Mouse (Mus musculus) heart, adult 2 months (tissue): ENCODE data around the gene Cd163. TPM values are rescaled to one million over a fixed set of nuclear protein-coding genes. Genes with fewer than 3 reads are reported as not detected.
A peak's percentile ranks its signal among the peaks of the same experiment; 100 is the strongest.

ENCODE experiments used
- DNase-seq, 2 experiments: peaks; one replicate each; pipeline ENCODE4 v3.0.0; 2021
- H3K27ac ChIP-seq: fragments of 200-600 bp; 2 replicates; pipeline ENCODE4 v1.8.1; 2022
- H3K27me3 ChIP-seq: fragments of 200-500 bp; 2 replicates; pipeline ENCODE4 v1.6.1; 2012; ENCODE audit warnings: mild to moderate bottlenecking, low read length, inconsistent platforms, mixed read lengths; ENCODE audit not compliant: control insufficient read depth, insufficient read depth
- H3K36me3 ChIP-seq: fragments of 200-500 bp; 2 replicates; pipeline ENCODE4 v1.6.1; 2012; ENCODE audit warnings: low read length, inconsistent platforms; ENCODE audit not compliant: control insufficient read depth, insufficient read depth
- H3K4me1 ChIP-seq: fragments of 200-500 bp; 2 replicates; pipeline ENCODE4 v1.6.1; 2011; ENCODE audit warnings: low read length; ENCODE audit not compliant: control insufficient read depth, insufficient read depth
- H3K4me3 ChIP-seq: fragments of 200-600 bp; 2 replicates; pipeline ENCODE4 v1.8.1; 2022
- H3K79me2 ChIP-seq: fragments of 200-500 bp; replicated peaks from 2 replicates; pipeline ENCODE4 v1.6.1; 2012; ENCODE audit warnings: mild to moderate bottlenecking, inconsistent platforms, low read length, moderate library complexity, mixed read lengths; ENCODE audit not compliant: control insufficient read depth, insufficient read depth
- H3K9ac ChIP-seq: fragments of 200-500 bp; 2 replicates; pipeline ENCODE4 v1.6.1; 2012; ENCODE audit warnings: low read depth, mild to moderate bottlenecking, control low read depth, inconsistent platforms, low read length, mixed read lengths
- CTCF ChIP-seq: fragments of 200-600 bp; IDR thresholded peaks from 2 replicates; pipeline ENCODE4 v1.8.1; 2022; ENCODE audit warnings: antibody characterized with exemption, mild to moderate bottlenecking, moderate library complexity
- EP300 ChIP-seq: fragments of 200-500 bp; IDR thresholded peaks from 2 replicates; pipeline ENCODE4 v1.6.1; 2011; ENCODE audit warnings: low read depth, low read length, control low read depth; ENCODE audit not compliant: insufficient read depth
- POLR2A ChIP-seq: fragments of 200-500 bp; IDR thresholded peaks from 2 replicates; pipeline ENCODE4 v1.6.1; 2011; ENCODE audit warnings: mild to moderate bottlenecking, low read depth, low read length, control low read depth; ENCODE audit not compliant: insufficient read depth
- WGBS: fragments of 180-500 bp; shearing (Covaris S2); methylation state at CpG from one replicate; pipeline ENCODE4 v1.1.7; 2018; 5-methylcytosine and 5-hydroxymethylcytosine counted together
- intact Hi-C: fragments of 180-260 bp; cut with DNase I; formaldehyde crosslinking; loops from one replicate; pipeline ENCODE4 v1.15.1; 2025
- polyA plus RNA-seq: library from polyadenylated mRNA; depleted of rRNA; stranded (reverse); fragments of >200 nt; gene quantifications from 2 replicates; pipeline ENCODE4 v1.2.3, GENCODE M21; 2012; rRNA removed
- total RNA-seq, 2 experiments: library from RNA; stranded (reverse); gene quantifications; 2 replicates each; pipeline ENCODE4 v1.2.3; 2021

Cd163 gene
- total and polyA plus RNA-seq, 3 experiments: 2.7 to 16.3 (median 15.7) TPM

GRCm38 (mm10) chr6:124374683-124375082 lies 70.2 kb downstream of the Cd163 start:
- H3K9ac ChIP-seq: no peak overlapping the region
- H3K27ac ChIP-seq: peak overlapping the region; percentile 61
- WGBS: 45% methylated on average over 4 of the region's 4 CpGs
- H3K36me3 ChIP-seq: peaks cover 5% of the 10 kb centered on the region; the same call in 1 of the 2 replicates
- H3K79me2 ChIP-seq: no peaks in the 10 kb centered on the region
- DNase-seq: no peak
- no peak for TF ChIP-seq EP300
- no peak for TF ChIP-seq POLR2A
- TF ChIP-seq CTCF: no peak
- H3K27me3 ChIP-seq: no peaks in the 10 kb centered on the region
- H3K4me3 ChIP-seq: no peak overlapping the region
- intact Hi-C loops: loop anchor here (5.0 kb wide), 1 partner anchor 47 kb away; no protein-coding TSS in a partner anchor
- peaks cover 7% of the 10 kb centered on the region for H3K4me1 ChIP-seq

GRCm38 (mm10) chr6:124375435-124375884 lies 71.0 kb downstream of the Cd163 start:
- Histone ChIP-seq H3K4me1 (peaks cover 7% of the 10 kb centered on the region), H3K9ac (no peak overlapping the region), H3K27me3 (no peaks in the 10 kb centered on the region), H3K27ac (peak overlapping the region; percentile 61), H3K36me3 (peaks cover 5% of the 10 kb centered on the region; the same call in 1 of the 2 replicates), H3K4me3 (no peak overlapping the region), H3K79me2 (no peaks in the 10 kb centered on the region)
- intact Hi-C loops: loop anchor here (5.0 kb wide), 1 partner anchor 48 kb away; no protein-coding TSS in a partner anchor
- peak; percentile 48 to 79 for DNase-seq
- WGBS: 32% methylated on average over 11 of the region's 11 CpGs
- TF ChIP-seq EP300 (peak; percentile 76), POLR2A (peak; percentile 64), CTCF (0 out of 2 replicates have a peak, but pooled peaks have one; percentile 6)

- 69% methylated on average over 5 of the region's 5 CpGs for WGBS
- Histone ChIP-seq H3K79me2 (no peaks in the 10 kb centered on the region), H3K27me3 (no peaks in the 10 kb centered on the region), H3K36me3 (peaks cover 5% of the 10 kb centered on the region; the same call in 1 of the 2 replicates), H3K4me3 (no peak overlapping the region), H3K4me1 (peaks cover 7% of the 10 kb centered on the region), H3K9ac (no peak overlapping the region), H3K27ac (no peak overlapping the region)
- no peak for DNase-seq
- TF ChIP-seq CTCF: no peak
- no peak for TF ChIP-seq POLR2A
- no peak for TF ChIP-seq EP300
- intact Hi-C loops: loop anchor here (5.0 kb wide), 1 partner anchor 49 kb away; no protein-coding TSS in a partner anchor
Measured at GRCm38 (mm10) chr6:124376311-124376710, 71.9 kb downstream of the Cd163 start.

- H3K27me3 ChIP-seq: no peaks in the 10 kb centered on the region
Measured at GRCm38 (mm10) chr6:124377494-124378255, 73.2 kb downstream of the Cd163 start.

GRCm38 (mm10) chr6:124379331-124379730 lies 74.9 kb downstream of the Cd163 start:
- Histone ChIP-seq H3K4me1 (peaks cover 5% of the 10 kb centered on the region), H3K79me2 (no peaks in the 10 kb centered on the region), H3K27me3 (no peaks in the 10 kb centered on the region), H3K27ac (no peak overlapping the region), H3K36me3 (peaks cover 2% of the 10 kb centered on the region; the same call in 1 of the 2 replicates), H3K4me3 (no peak overlapping the region), H3K9ac (no peak overlapping the region)
- intact Hi-C loops: loop anchor here (1.0 to 5.0 kb wide), 3 partner anchors 52 to 447 kb away; no protein-coding TSS in a partner anchor
- DNase-seq: peak; percentile 41 to 52
- TF ChIP-seq POLR2A: no peak
- TF ChIP-seq CTCF: peak; percentile 88
- WGBS: 27% methylated on average over 10 of the region's 10 CpGs

More at GRCm38 (mm10) chr6:124377494-124378255, 73.2 kb downstream of the Cd163 start:
- WGBS: 71% methylated on average over 4 of the region's 4 CpGs
- H3K27ac ChIP-seq: no peak overlapping the region
- peaks cover 5% of the 10 kb centered on the region; the same call in 1 of the 2 replicates for H3K36me3 ChIP-seq
- DNase-seq: no peak
- H3K79me2 ChIP-seq: no peaks in the 10 kb centered on the region
- no peak overlapping the region for H3K4me3 ChIP-seq
- intact Hi-C loops: loop anchor here (2.0 to 5.0 kb wide), 2 partner anchors 50 to 445 kb away; no protein-coding TSS in a partner anchor
- H3K4me1 ChIP-seq: peaks cover 7% of the 10 kb centered on the region
- TF ChIP-seq CTCF: no peak
- TF ChIP-seq EP300: no peak
- TF ChIP-seq POLR2A: no peak
- no peak overlapping the region for H3K9ac ChIP-seq

Other genes with a start within 250 kb of the Cd163 start
- not detected for gene Vmn2r27, start 72.8 kb upstream of the Cd163 start, total RNA-seq
- not detected in 2 replicates for gene Vmn2r27, start 72.8 kb upstream of the Cd163 start, polyA plus RNA-seq
- 10 to 100 TPM; 21.9 to 25.7 TPM for gene Pex5, start 110.4 kb downstream of the Cd163 start, total RNA-seq
- gene Pex5, start 110.4 kb downstream of the Cd163 start, polyA plus RNA-seq: 20.8 and 30.1 TPM in 2 replicates
- 1 to 10 TPM; 1.4 to 1.9 TPM for gene Clstn3, start 160.1 kb downstream of the Cd163 start, total RNA-seq
- 5.1 and 11.8 TPM in 2 replicates for gene Clstn3, start 160.1 kb downstream of the Cd163 start, polyA plus RNA-seq
- 1 to 10 TPM; 1.1 to 1.2 TPM for gene C1rl, start 188.5 kb downstream of the Cd163 start, total RNA-seq
- gene C1rl, start 188.5 kb downstream of the Cd163 start, polyA plus RNA-seq: 1.3 and 1.5 TPM in 2 replicates
- gene C1ra, start 207.7 kb downstream of the Cd163 start, total RNA-seq: 10 to 100 TPM; 10.4 to 12.2 TPM
- gene C1ra, start 207.7 kb downstream of the Cd163 start, polyA plus RNA-seq: 17.3 and 19.5 TPM in 2 replicates
- 10 to 100 TPM; 23.0 to 25.1 TPM for gene C1s1, start 237.7 kb downstream of the Cd163 start, total RNA-seq
- gene C1s1, start 237.7 kb downstream of the Cd163 start, polyA plus RNA-seq: 31.0 and 39.0 TPM in 2 replicates